In the genomic region with DNA sequence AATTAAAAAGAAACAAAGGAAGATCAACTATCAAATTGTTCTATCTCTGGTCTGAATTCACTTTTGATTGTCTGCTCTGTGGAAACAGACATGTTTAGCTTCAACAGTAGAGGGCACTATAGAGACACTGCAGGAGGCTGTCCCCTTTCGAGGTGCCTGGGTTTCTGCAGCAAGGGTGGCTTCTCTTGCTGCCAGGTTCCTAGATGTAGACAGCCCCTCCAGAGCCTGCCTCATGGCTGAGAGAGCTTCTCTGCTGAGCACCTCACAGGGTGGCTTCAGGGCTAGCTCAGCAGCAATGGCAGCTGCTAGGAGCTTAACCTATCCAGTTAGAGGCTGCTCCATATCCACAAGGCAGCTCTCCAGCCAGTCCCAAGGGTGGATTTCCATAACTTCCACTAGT, we compare ENCODE assay signal across 9 mouse cellular contexts. TPM values are rescaled to one million over a fixed set of nuclear protein-coding genes. Genes with fewer than 3 reads are reported as not detected.
A peak's percentile ranks its signal among the peaks of the same experiment; 100 is the strongest.
DNase-seq lines count a peak whose midpoint lies in the region; ATAC-seq and TF ChIP-seq lines count a peak whose summit lies in the region.
"Had no signal": no experiment of that assay in that cellular context is flagged by ENCODE, and none has a peak within 500 bp of the region (broad histone marks: within the 10 kb centered on the region; RNA-seq: fewer than 3 reads in every experiment).

No protein-coding gene starts in this region.

- H3K4me2 ChIP-seq in hindbrain, embryonic 16.5 days (ENCODE audit: low read length), result no peak overlapping the region
- no peak overlapping the region for H3K4me2 ChIP-seq in neural tube, embryonic 11.5 days (ENCODE audit: low read depth)
- H3K4me2 ChIP-seq: embryonic facial prominence, embryonic 12.5 days had no signal

- H3K4me1 ChIP-seq in hindbrain, embryonic 10.5 days (replicated peaks), result peaks cover 19% of the 10 kb centered on the region; the same call in 1 of the 2 replicates
- peaks cover 9% of the 10 kb centered on the region for H3K4me1 ChIP-seq in hindbrain, embryonic 16.5 days (ENCODE audit: control insufficient read depth, insufficient read depth, low read depth, low read length)
- H3K4me1 ChIP-seq in ES-E14 (ENCODE audit: control insufficient read depth in 2 of 2, insufficient read depth in 2 of 2, low read length in 2 of 2, poor library complexity in 1 of 2), result no peaks in the 10 kb centered on the region
- H3K4me1 ChIP-seq in neural tube, embryonic 11.5 days (ENCODE audit: control insufficient read depth, insufficient read depth, low read length), result no peaks in the 10 kb centered on the region

- H3K9me3 ChIP-seq in hindbrain, embryonic 10.5 days, result no peaks in the 10 kb centered on the region
- H3K9me3 ChIP-seq in hindbrain, embryonic 16.5 days (ENCODE audit: control insufficient read depth, low read length), result no peaks in the 10 kb centered on the region
- H3K9me3 ChIP-seq in ES-E14 (ENCODE audit: control insufficient read depth, insufficient read depth, low read depth, low read length), result no peaks in the 10 kb centered on the region
- no peaks in the 10 kb centered on the region for H3K9me3 ChIP-seq in neural tube, embryonic 11.5 days (ENCODE audit: control insufficient read depth, low read length)
- H3K9me3 ChIP-seq: embryonic facial prominence, embryonic 12.5 days had no signal

- WGBS in hindbrain, embryonic 10.5 days, result 2% methylated on average over 1 of the region's 1 CpGs
- WGBS in hindbrain, embryonic 16.5 days, result 8% methylated on average over 1 of the region's 1 CpGs
- WGBS in neural tube, embryonic 11.5 days, result 0% methylated on average over 1 of the region's 1 CpGs

- no peaks in the 10 kb centered on the region for H3K36me3 ChIP-seq in hindbrain, embryonic 10.5 days
- no peaks in the 10 kb centered on the region for H3K36me3 ChIP-seq in hindbrain, embryonic 16.5 days (ENCODE audit: control insufficient read depth, insufficient read depth, low read length)
- no peaks in the 10 kb centered on the region for H3K36me3 ChIP-seq in ES-E14 (ENCODE audit: control insufficient read depth, insufficient read depth, low read length, poor library complexity, severe bottlenecking)
- H3K36me3 ChIP-seq in neural tube, embryonic 11.5 days (ENCODE audit: control insufficient read depth, insufficient read depth, low read length), result no peaks in the 10 kb centered on the region
- H3K36me3 ChIP-seq: embryonic facial prominence, embryonic 12.5 days had no signal

- intact Hi-C loops in left cerebral cortex, adult 2 months (cut with DNase I), result loop anchor here (5.0 kb wide), 3 partner anchors 108 to 697 kb away; a partner anchor contains a TSS

- peak; percentile 44 for DNase-seq in hindbrain, embryonic 10.5 days (ENCODE audit: low spot score)
- DNase-seq in ES-E14 (ENCODE audit: low read depth, low spot score), result peak; percentile 25
- DNase-seq in cerebellum, adult 18-20 months, result peak; percentile 69 to 74
- DNase-seq in heart, adult 9 months (ENCODE audit: low spot score in 2 of 2), result peak; percentile 37 to 63
- peak; percentile 29 for DNase-seq in left cerebral cortex, adult 2 months (ENCODE audit: extremely low spot score in 1 of 2, low spot score in 2 of 2)
- peak; percentile 40 for DNase-seq in neural tube, embryonic 11.5 days (ENCODE audit: low spot score)
- peak; percentile 31 to 80 for DNase-seq in thymus, postnatal 10 days (ENCODE audit: low spot score in 2 of 2)

- no peak overlapping the region for H3K4me3 ChIP-seq in hindbrain, embryonic 10.5 days
- no peak overlapping the region for H3K4me3 ChIP-seq in hindbrain, embryonic 16.5 days (ENCODE audit: low read length)
- no peak overlapping the region for H3K4me3 ChIP-seq in ES-E14 (ENCODE audit: insufficient read depth in 1 of 2, low read depth in 1 of 2, low read length in 2 of 2, poor library complexity in 1 of 2, severe bottlenecking in 1 of 2)
- no peak overlapping the region for H3K4me3 ChIP-seq in left cerebral cortex, adult 2 months
- H3K4me3 ChIP-seq in neural tube, embryonic 11.5 days (ENCODE audit: low read depth, low read length), result no peak overlapping the region
- H3K4me3 ChIP-seq: embryonic facial prominence, embryonic 12.5 days had no signal

- no peaks in the 10 kb centered on the region for H3K27me3 ChIP-seq in hindbrain, embryonic 10.5 days (ENCODE audit: insufficient read depth, poor library complexity, severe bottlenecking)
- no peaks in the 10 kb centered on the region for H3K27me3 ChIP-seq in hindbrain, embryonic 16.5 days (replicated peaks; ENCODE audit: control insufficient read depth, insufficient read depth, low read length)
- no peaks in the 10 kb centered on the region for H3K27me3 ChIP-seq in neural tube, embryonic 11.5 days (ENCODE audit: control insufficient read depth, insufficient read depth, low read length)
- H3K27me3 ChIP-seq: embryonic facial prominence, embryonic 12.5 days had no signal

- in situ Hi-C loops in ES-E14 (cut with MboI; ENCODE audit: low sequenced_read_pairs in 2 of 2, unreplicated experiment in 2 of 2), result no loop called here

- peak; percentile 95 for TF ChIP-seq CTCF in left cerebral cortex, adult 2 months (IDR thresholded peaks at IDR 0.05)

- H3K27ac ChIP-seq in hindbrain, embryonic 10.5 days, result no peak overlapping the region
- H3K27ac ChIP-seq in hindbrain, embryonic 16.5 days (ENCODE audit: low read depth, low read length), result no peak overlapping the region
- no peak overlapping the region for H3K27ac ChIP-seq in ES-E14 (ENCODE audit: insufficient read depth, low read depth, low read length, poor library complexity, severe bottlenecking)
- 0 out of 2 replicates have a peak overlapping the region, but pooled peaks have one; percentile 24 for H3K27ac ChIP-seq in left cerebral cortex, adult 2 months
- H3K27ac ChIP-seq in neural tube, embryonic 11.5 days (ENCODE audit: low read depth, low read length), result no peak overlapping the region
- H3K27ac ChIP-seq: embryonic facial prominence, embryonic 12.5 days had no signal

- no peak for ATAC-seq in hindbrain, embryonic 16.5 days
- ATAC-seq in neural tube, embryonic 11.5 days (ENCODE audit: insufficient read depth, low FRiP score, low TSS enrichment), result no peak

- no peak overlapping the region for H3K9ac ChIP-seq in hindbrain, embryonic 16.5 days (ENCODE audit: low read depth, low read length)
- H3K9ac ChIP-seq in ES-E14 (ENCODE audit: insufficient read depth, low read depth, low read length, poor library complexity, severe bottlenecking), result no peak overlapping the region
- H3K9ac ChIP-seq in neural tube, embryonic 11.5 days (ENCODE audit: low read length), result no peak overlapping the region
- H3K9ac ChIP-seq: embryonic facial prominence, embryonic 12.5 days had no signal

TF ChIP-seq in ES-E14, 5 proteins besides CTCF, POLR2A, EP300 and RAD21:
- TF ChIP-seq CHD2 (IDR thresholded peaks at IDR 0.05; ENCODE audit: low read depth, low read length) (no peak), ZC3H11A (IDR thresholded peaks at IDR 0.05; ENCODE audit: borderline replicate concordance, low read depth, low read length) (0 out of 2 replicates have a peak, but pooled peaks have one; percentile 26)

RNA-seq across cellular contexts. Expression of a gene that starts 5.0 kb away (rescaled TPM):
- 55.6 and 66.4 TPM in 2 replicates for polyA plus RNA-seq in hindbrain, embryonic 10.5 days (2016; fragmentation: Nextera tagmentation; extraction: Ambion mirVana)
- 36.8 and 40.3 TPM in 2 replicates for polyA plus RNA-seq in hindbrain, embryonic 16.5 days (2015; fragmentation: Nextera tagmentation; extraction: Ambion mirVana)
- total RNA-seq in ES-E14 (2012; rRNA removed), result 15.2 and 18.3 TPM in 2 replicates
- 10 to 100 TPM; 53.9 to 57.3 TPM for total RNA-seq in left cerebral cortex, adult 2 months (2021)
- 61.4 and 72.6 TPM in 2 replicates for polyA plus RNA-seq in neural tube, embryonic 11.5 days (2014; fragmentation: Nextera tagmentation; extraction: Ambion mirVana)
